Mouse (Mus musculus): ENCODE measurements at regions not wholly inside any gene's neighbourhood (a gene's known extent, or its start where the extent isn't known, plus 50 kb on each side); places are given as distances from the start of the nearest gene placed in this dataset.
A peak's percentile ranks its signal among the peaks of the same experiment; 100 is the strongest.
"Not testable (repeated sequence)": the region's sequence is repeated elsewhere in the genome, so short reads cannot be mapped to it uniquely, and the experiment has no call there.

- H3K4me3 ChIP-seq (ENCODE audit: insufficient read depth, low read depth, low read length); H3K4me1 ChIP-seq (ENCODE audit: control insufficient read depth, insufficient read depth, insufficient read length, low read length): not testable (repeated sequence)
Observed at GRCm38 (mm10) chr13:61805300-61805699, 235.4 kb upstream of the Cts3 start.

GRCm38 (mm10) chr13:61804168-61804874 lies 234.4 kb upstream of the Cts3 start:
- H3K4me1 ChIP-seq (ENCODE audit: control insufficient read depth, insufficient read depth, insufficient read length, low read length); H3K27ac ChIP-seq (replicated peaks; ENCODE audit: low read depth, low read length): not testable (repeated sequence)
- H3K4me3 ChIP-seq (ENCODE audit: insufficient read depth, low read depth, low read length): peak overlapping the region; percentile 93

More at GRCm38 (mm10) chr13:61805300-61805699, 235.4 kb upstream of the Cts3 start:
- not testable (repeated sequence) for H3K27ac ChIP-seq (replicated peaks; ENCODE audit: low read depth, low read length)

- not testable (repeated sequence) for H3K4me1 ChIP-seq (ENCODE audit: control insufficient read depth, insufficient read depth, insufficient read length, low read length); H3K27ac ChIP-seq (replicated peaks; ENCODE audit: low read depth, low read length)
- peak overlapping the region; percentile 93 for H3K4me3 ChIP-seq (ENCODE audit: insufficient read depth, low read depth, low read length)
Observed at GRCm38 (mm10) chr13:61803763-61804162, 233.8 kb upstream of the Cts3 start.

GRCm38 (mm10) chr13:61763457-61763856 lies 193.5 kb upstream of the Cts3 start:
- not testable (repeated sequence) for H3K4me3 ChIP-seq (ENCODE audit: insufficient read depth, low read depth, low read length); H3K4me1 ChIP-seq (ENCODE audit: control insufficient read depth, insufficient read depth, insufficient read length, low read length)

More at GRCm38 (mm10) chr13:61763457-61763856, 193.5 kb upstream of the Cts3 start:
- H3K27ac ChIP-seq (replicated peaks; ENCODE audit: low read depth, low read length): not testable (repeated sequence)

Measured in brown adipose tissue, adult 24 weeks (tissue).